Mouse (Mus musculus) lung, adult 2 months (tissue): ENCODE results near the gene Hrh1.

Source experiments
- CTCF ChIP-seq: fragments of 200-500 bp; IDR thresholded peaks from 2 replicates; pipeline ENCODE4 v1.5.1; 2011; ENCODE audit warnings: mild to moderate bottlenecking, low read length, control low read depth; ENCODE audit not compliant: insufficient read depth
- POLR2A ChIP-seq: fragments of 200-500 bp; IDR thresholded peaks from 2 replicates; pipeline ENCODE4 v1.6.1; 2011; ENCODE audit warnings: low read depth, mild to moderate bottlenecking, control low read depth, low read length, borderline replicate concordance; ENCODE audit errors: extremely low read depth

GRCm38 (mm10) chr6:114421061-114421460, 23.3 kb downstream of the Hrh1 start:
- TF ChIP-seq CTCF (no peak), POLR2A (no peak)
